Mouse (Mus musculus) ES-Bruce4 (cell line): ENCODE measurements at regions not wholly inside any gene's neighbourhood (a gene's known extent, or its start where the extent isn't known, plus 50 kb on each side); places are given as distances from the start of the nearest gene placed in this dataset.

ENCODE experiments used
- H3K27ac ChIP-seq: 2 replicates; pipeline ENCODE4 v1.5.1; 2012; ENCODE audit warnings: low read length, inconsistent platforms; ENCODE audit not compliant: insufficient read depth
- H3K27me3 ChIP-seq: 2 replicates; pipeline ENCODE4 v1.6.1; 2012; ENCODE audit warnings: mild to moderate bottlenecking, low read length, inconsistent platforms; ENCODE audit not compliant: control insufficient read depth, poor library complexity, insufficient read depth, severe bottlenecking
- H3K36me3 ChIP-seq: 2 replicates; pipeline ENCODE4 v1.6.1; 2012; ENCODE audit warnings: inconsistent platforms, mild to moderate bottlenecking, low read length, moderate library complexity; ENCODE audit not compliant: control insufficient read depth, poor library complexity, insufficient read depth, severe bottlenecking
- H3K4me1 ChIP-seq: one replicate; pipeline ENCODE4 v1.8.1; 2011; ENCODE audit warnings: low read length; ENCODE audit not compliant: control insufficient read depth, insufficient read depth
- H3K4me3 ChIP-seq: 2 replicates; pipeline ENCODE4 v1.5.1; 2011; ENCODE audit warnings: low read depth, mild to moderate bottlenecking, low read length
- H3K9ac ChIP-seq: 2 replicates; pipeline ENCODE4 v1.6.1; 2012; ENCODE audit warnings: low read depth, mild to moderate bottlenecking, inconsistent platforms; ENCODE audit not compliant: poor library complexity, severe bottlenecking
- H3K9me3 ChIP-seq: replicated peaks from 2 replicates; pipeline ENCODE4 v1.6.1; 2012; ENCODE audit warnings: mild to moderate bottlenecking, low read length, inconsistent platforms; ENCODE audit not compliant: control insufficient read depth, poor library complexity, insufficient read depth, severe bottlenecking
- CTCF ChIP-seq: IDR thresholded peaks from one replicate; pipeline ENCODE4 v1.8.1; 2011; ENCODE audit warnings: low read depth, low read length
- EP300 ChIP-seq: IDR thresholded peaks from 2 replicates; pipeline ENCODE4 v1.6.1; 2011; ENCODE audit warnings: low read depth, low read length; ENCODE audit not compliant: insufficient read depth
- POLR2A ChIP-seq: IDR thresholded peaks from one replicate; pipeline ENCODE4 v1.8.1; 2011; ENCODE audit warnings: low read length; ENCODE audit not compliant: insufficient read depth

- H3K4me3 ChIP-seq: no peak overlapping the region
- no peak overlapping the region for H3K27ac ChIP-seq
- TF ChIP-seq CTCF (no peak), EP300 (no peak), POLR2A (no peak)
- H3K9me3 ChIP-seq: 0 out of 2 replicates have a peak, but pooled peaks cover 2% of the 10 kb centered on the region
- H3K4me1 ChIP-seq: no peaks in the 10 kb centered on the region
- no peak overlapping the region for H3K9ac ChIP-seq
- no peaks in the 10 kb centered on the region for H3K27me3 ChIP-seq
- H3K36me3 ChIP-seq: no peaks in the 10 kb centered on the region
Measured at GRCm38 (mm10) chr10:21446641-21447040, 69.5 kb downstream of the Aldh8a1 start.

- H3K4me3 ChIP-seq: no peak overlapping the region
- no peaks in the 10 kb centered on the region for H3K27me3 ChIP-seq
- TF ChIP-seq POLR2A (no peak), EP300 (no peak), CTCF (no peak)
- no peak overlapping the region for H3K9ac ChIP-seq
- 0 out of 2 replicates have a peak, but pooled peaks cover 2% of the 10 kb centered on the region for H3K9me3 ChIP-seq
- no peak overlapping the region for H3K27ac ChIP-seq
- no peaks in the 10 kb centered on the region for H3K4me1 ChIP-seq
- no peaks in the 10 kb centered on the region for H3K36me3 ChIP-seq
Measured at GRCm38 (mm10) chr10:21448132-21448531, 71.0 kb downstream of the Aldh8a1 start.

- Histone ChIP-seq H3K9me3 (0 out of 2 replicates have a peak, but pooled peaks cover 2% of the 10 kb centered on the region), H3K27me3 (no peaks in the 10 kb centered on the region), H3K9ac (no peak overlapping the region), H3K4me1 (no peaks in the 10 kb centered on the region), H3K36me3 (no peaks in the 10 kb centered on the region), H3K4me3 (no peak overlapping the region), H3K27ac (no peak overlapping the region)
- TF ChIP-seq CTCF: no peak
- TF ChIP-seq POLR2A: no peak
- no peak for TF ChIP-seq EP300
Measured at GRCm38 (mm10) chr10:21448942-21449341, 71.9 kb downstream of the Aldh8a1 start.

- H3K36me3 ChIP-seq: no peaks in the 10 kb centered on the region
- H3K4me1 ChIP-seq: no peaks in the 10 kb centered on the region
- H3K9me3 ChIP-seq: 0 out of 2 replicates have a peak, but pooled peaks cover 2% of the 10 kb centered on the region
- no peak overlapping the region for H3K9ac ChIP-seq
- TF ChIP-seq CTCF: no peak
- no peak for TF ChIP-seq POLR2A
- no peak for TF ChIP-seq EP300
- no peak overlapping the region for H3K27ac ChIP-seq
- no peaks in the 10 kb centered on the region for H3K27me3 ChIP-seq
- no peak overlapping the region for H3K4me3 ChIP-seq
Measured at GRCm38 (mm10) chr10:21452611-21453010, 75.5 kb downstream of the Aldh8a1 start.

- Histone ChIP-seq H3K36me3 (no peaks in the 10 kb centered on the region), H3K4me1 (no peaks in the 10 kb centered on the region), H3K27me3 (no peaks in the 10 kb centered on the region), H3K9me3 (0 out of 2 replicates have a peak, but pooled peaks cover 2% of the 10 kb centered on the region), H3K27ac (no peak overlapping the region), H3K9ac (no peak overlapping the region), H3K4me3 (no peak overlapping the region)
- no peak for TF ChIP-seq POLR2A
- TF ChIP-seq CTCF: no peak
Measured at GRCm38 (mm10) chr10:21453527-21453926, 76.4 kb downstream of the Aldh8a1 start.

GRCm38 (mm10) chr10:21454153-21454552 lies 77.1 kb downstream of the Aldh8a1 start:
- TF ChIP-seq CTCF: no peak
- TF ChIP-seq POLR2A: no peak
- H3K36me3 ChIP-seq: no peaks in the 10 kb centered on the region
- H3K4me1 ChIP-seq: no peaks in the 10 kb centered on the region
- no peak overlapping the region for H3K9ac ChIP-seq
- no peak overlapping the region for H3K27ac ChIP-seq
- no peak overlapping the region for H3K4me3 ChIP-seq
- 0 out of 2 replicates have a peak, but pooled peaks cover 2% of the 10 kb centered on the region for H3K9me3 ChIP-seq
- H3K27me3 ChIP-seq: no peaks in the 10 kb centered on the region
